ENCODE assay signal across 11 mouse cellular contexts in the genomic region with DNA sequence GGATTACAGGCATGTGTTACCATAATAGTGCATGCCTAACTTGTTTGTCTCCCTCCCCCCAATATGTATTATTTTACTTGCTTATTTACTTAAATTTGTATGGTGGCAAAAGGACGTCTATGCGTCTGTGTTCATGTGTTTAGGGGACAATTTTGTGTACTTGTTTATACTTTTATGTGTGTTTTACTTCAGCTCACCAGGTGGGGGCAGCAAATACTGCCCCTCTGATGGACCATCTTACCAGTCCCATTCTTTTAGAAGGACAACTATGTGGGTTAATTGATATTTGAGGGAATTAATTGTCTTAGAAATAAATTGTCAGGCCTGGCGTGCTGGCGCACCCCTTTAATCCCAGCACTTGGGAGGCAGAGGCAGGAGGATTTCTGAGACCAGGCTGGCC. TPM values are rescaled to one million over a fixed set of nuclear protein-coding genes. Genes with fewer than 3 reads are reported as not detected.
DNase-seq lines count a peak whose midpoint lies in the region; ATAC-seq and TF ChIP-seq lines count a peak whose summit lies in the region.
"Had no signal": no experiment of that assay in that cellular context is flagged by ENCODE, and none has a peak within 500 bp of the region (broad histone marks: within the 10 kb centered on the region; RNA-seq: fewer than 3 reads in every experiment).

No protein-coding gene starts in this region.

- TF ChIP-seq EP300 in MEL (IDR thresholded peaks at IDR 0.05; ENCODE audit: low read depth in 1 of 2, low read length in 2 of 2): no peak

- DNase-seq in left cerebral cortex, adult 2 months (ENCODE audit: extremely low spot score in 1 of 2, low spot score in 2 of 2): no peak
- no peak for DNase-seq in left cerebral cortex, postnatal 4 days
- peak; percentile 43 to 57 for DNase-seq in B cell, adult 2 months
- DNase-seq in MEL (ENCODE audit: low read depth, low spot score): peak; percentile 36
- no peak for DNase-seq in gastrocnemius, postnatal 25 days
- no peak for DNase-seq in embryo, embryonic 11 days
- no peak for DNase-seq in layer of hippocampus, postnatal 10 days (ENCODE audit: low spot score in 2 of 2)
- DNase-seq: cerebellum, adult 2 months; thymus, postnatal 36 days had no signal

- peaks cover 4 to 17% of the 10 kb centered on the region in 2 experiments for H3K36me3 ChIP-seq in MEL (ENCODE audit: control insufficient read depth in 1 of 2, insufficient read depth in 2 of 2, low read length in 2 of 2)

- H3K4me3 ChIP-seq in left cerebral cortex, adult 2 months: no peak overlapping the region
- no peak overlapping the region for H3K4me3 ChIP-seq in MEL (ENCODE audit: control insufficient read depth in 1 of 2, insufficient read depth in 1 of 2, low read depth in 2 of 2, low read length in 2 of 2)
- H3K4me3 ChIP-seq: liver, embryonic 15.5 days had no signal

- TF ChIP-seq POLR2A in MEL (IDR thresholded peaks at IDR 0.05; ENCODE audit: control insufficient read depth in 1 of 2, insufficient read depth in 1 of 2, low read depth in 1 of 2, low read length in 2 of 2, poor library complexity in 1 of 2): no peak

- H3K4me1 ChIP-seq in MEL (ENCODE audit: control insufficient read depth in 1 of 2, insufficient read depth in 2 of 2, low read length in 2 of 2): no peaks in the 10 kb centered on the region
- H3K4me1 ChIP-seq: liver, embryonic 15.5 days had no signal

- no peak overlapping the region for H3K9ac ChIP-seq in MEL (ENCODE audit: control insufficient read depth, low read depth, low read length, poor library complexity, severe bottlenecking)
- H3K9ac ChIP-seq: liver, embryonic 15.5 days had no signal

- TF ChIP-seq CTCF in left cerebral cortex, adult 2 months (IDR thresholded peaks at IDR 0.05): peak; percentile 45
- TF ChIP-seq CTCF in MEL (IDR thresholded peaks at IDR 0.05 in 2 of 3, conservative IDR thresholded peaks at IDR 0.05 in 1 of 3; ENCODE audit: control insufficient read depth in 1 of 3, insufficient read depth in 1 of 3, low read depth in 2 of 3, low read length in 3 of 3, poor library complexity in 1 of 3, severe bottlenecking in 1 of 3): peak; percentile 9 to 41 (median 38); a peak in 5 of 6 replicates

- peaks cover 3% of the 10 kb centered on the region for H3K79me2 ChIP-seq in MEL (ENCODE audit: control insufficient read depth, insufficient read depth, low read length, poor library complexity)

- H3K27ac ChIP-seq in left cerebral cortex, adult 2 months: no peak overlapping the region
- no peak overlapping the region for H3K27ac ChIP-seq in MEL (ENCODE audit: control insufficient read depth, low read depth, low read length)
- H3K27ac ChIP-seq: liver, embryonic 15.5 days had no signal

- intact Hi-C loops in left cerebral cortex, adult 2 months (cut with DNase I): loop anchor here (10.0 kb wide), 1 partner anchor 1486 kb away; a partner anchor contains a TSS
- intact Hi-C loops in left cerebral cortex, postnatal 4 days (cut with DNase I): no loop called here

- H3K9me3 ChIP-seq in MEL (replicated peaks; ENCODE audit: insufficient read depth, low read length): no peaks in the 10 kb centered on the region
- H3K9me3 ChIP-seq: liver, embryonic 15.5 days had no signal

- ATAC-seq in megakaryocyte, adult 5-6 weeks (ENCODE audit: poor library complexity, severe bottlenecking): peak; percentile 62

- H3K27me3 ChIP-seq in MEL (ENCODE audit: control insufficient read depth in 1 of 2, insufficient read depth in 2 of 2, low read length in 2 of 2): no peaks in the 10 kb centered on the region
- H3K27me3 ChIP-seq: liver, embryonic 15.5 days had no signal

- no peak; the same call in 1 of the 2 replicates for TF ChIP-seq RAD21 in MEL (IDR thresholded peaks at IDR 0.05; ENCODE audit: low read depth, low read length)

TF ChIP-seq in MEL, 35 proteins besides CTCF, POLR2A, EP300 and RAD21:
- TF ChIP-seq ZC3H11A (IDR thresholded peaks at IDR 0.05; ENCODE audit: low read depth, low read length) (no peak), MYC (IDR thresholded peaks at IDR 0.05; ENCODE audit: low read depth, low read length) (no peak), GATA1 (IDR thresholded peaks at IDR 0.05; ENCODE audit: low read depth, low read length) (no peak), NELFE (IDR thresholded peaks at IDR 0.05; ENCODE audit: low read depth, low read length) (no peak), JUND (IDR thresholded peaks at IDR 0.05; ENCODE audit: low read depth, low read length) (no peak), MYB (IDR thresholded peaks at IDR 0.05; ENCODE audit: low read depth, low read length) (no peak), RCOR1 (IDR thresholded peaks at IDR 0.05; ENCODE audit: low read depth, low read length) (no peak), MAX (IDR thresholded peaks at IDR 0.05; ENCODE audit: low read length) (no peak), MAZ (IDR thresholded peaks at IDR 0.05; ENCODE audit: low read depth, low read length) (no peak), ZMIZ1 (IDR thresholded peaks at IDR 0.05; ENCODE audit: low read depth, low read length) (no peak)

RNA-seq across cellular contexts. Expression of a gene that starts 6.7 kb away (rescaled TPM):
- 10 to 100 TPM; 34.4 to 40.9 TPM for total RNA-seq in left cerebral cortex, adult 2 months (2021)
- total RNA-seq in left cerebral cortex, postnatal 4 days (2021): 10 to 100 TPM; 64.5 to 71.6 TPM
- 41.2 and 42.7 TPM in 2 replicates for total RNA-seq in MEL (2012; rRNA removed)
- 10 to 100 TPM; 40.7 to 45.0 TPM for polyA plus RNA-seq in MEL (2012; ENCODE audit: insufficient read depth in 1 of 2, insufficient read length in 2 of 2, low read depth in 1 of 2, low replicate concordance in 2 of 2, missing spikeins in 1 of 2)
- total RNA-seq in megakaryocyte, adult 5-6 weeks (2015): 30.0 and 43.3 TPM in 2 replicates
- total RNA-seq in megakaryocyte, adult 5-6 weeks (2017): 33.4 and 47.0 TPM in 2 replicates
- 10 to 100 TPM in 1 of 2 experiments, 1 to 10 TPM in 1; 8.0 to 11.2 TPM for total RNA-seq in gastrocnemius, postnatal 25 days (2021)
- total RNA-seq in layer of hippocampus, postnatal 10 days (2021): 10 to 100 TPM; 46.4 to 48.2 TPM

Comparison
In these comparisons a context has a peak if more than half of its experiments do, and no peak if none do; other contexts are left out.
1. DNase-seq: peak in B cell, adult 2 months (2 of 2) and MEL (single experiment); none in left cerebral cortex, adult 2 months (0 of 2), left cerebral cortex, postnatal 4 days (single experiment), gastrocnemius, postnatal 25 days (single experiment), embryo, embryonic 11 days (single experiment) and layer of hippocampus, postnatal 10 days (0 of 2).